Mouse (Mus musculus) CH12.LX (cell line): ENCODE results near the gene Cwc27. TPM values are rescaled to one million over a fixed set of nuclear protein-coding genes. Genes with fewer than 3 reads are reported as not detected.

Experiments
- DNase-seq: peaks from one replicate; pipeline ENCODE4 v3.0.0-alpha.2; 2013; ENCODE audit errors: extremely low read depth
- H3K27ac ChIP-seq: 2 replicates; pipeline ENCODE4 v1.5.1; 2012; ENCODE audit warnings: low read depth, mild to moderate bottlenecking, control low read depth, moderate library complexity; ENCODE audit not compliant: insufficient read depth
- H3K27me3 ChIP-seq: replicated peaks from 2 replicates; pipeline ENCODE3; 2012; ENCODE audit warnings: inconsistent platforms
- H3K36me3 ChIP-seq, 2 experiments: replicated peaks in 1 of 2; 2 replicates each; pipeline versions ENCODE3 to v1.6.1; 2012; ENCODE audit warnings: inconsistent platforms in 1 of 2, low read length in 1 of 2, mild to moderate bottlenecking in 1 of 2, mixed read lengths in 1 of 2, moderate library complexity in 1 of 2; ENCODE audit not compliant: control insufficient read depth in 1 of 2, insufficient read depth in 1 of 2
- H3K4me1 ChIP-seq, 2 experiments: 2 replicates each; pipeline ENCODE4 v1.6.1; 2012; ENCODE audit warnings: inconsistent platforms in 1 of 2, moderate library complexity in 1 of 2; ENCODE audit not compliant: insufficient read depth in 2 of 2, control insufficient read depth in 1 of 2
- H3K4me2 ChIP-seq: 2 replicates; pipeline ENCODE4 v1.6.1; 2012; ENCODE audit warnings: low read depth, mild to moderate bottlenecking, control low read depth; ENCODE audit not compliant: poor library complexity, insufficient read depth, severe bottlenecking
- H3K4me3 ChIP-seq, 3 experiments: fragments of 150-350 bp in 1 of 3; sonication (generic) in 1 of 3; replicated peaks in 1 of 3; 2 replicates each; pipeline versions ENCODE3 to v1.5.1; 2011 to 2012; ENCODE audit warnings: low read depth in 2 of 3, low read length in 2 of 3, mild to moderate bottlenecking in 2 of 3, moderate library complexity in 2 of 3, control low read depth in 1 of 3, improper control_type of control experiment in 1 of 3, inconsistent platforms in 1 of 3, mixed read lengths in 1 of 3; ENCODE audit not compliant: poor library complexity in 1 of 3
- H3K79me2 ChIP-seq: replicated peaks from 2 replicates; pipeline ENCODE4 v1.6.1; 2012; ENCODE audit warnings: mild to moderate bottlenecking, moderate library complexity; ENCODE audit not compliant: control insufficient read depth, poor library complexity, insufficient read depth, severe bottlenecking; ENCODE audit errors: extremely low read depth
- H3K9ac ChIP-seq: 2 replicates; pipeline ENCODE4 v1.6.1; 2012; ENCODE audit warnings: low read depth, mild to moderate bottlenecking, control low read depth, moderate library complexity; ENCODE audit not compliant: insufficient read depth
- H3K9me3 ChIP-seq: replicated peaks from 2 replicates; pipeline ENCODE3; 2012; ENCODE audit warnings: low read length, inconsistent platforms, mixed read lengths
- CHD2 ChIP-seq: IDR thresholded peaks from 2 replicates; pipeline ENCODE4 v1.6.1; 2011; ENCODE audit warnings: low read length, improper control_type of control experiment
- ETS1 ChIP-seq: conservative IDR thresholded peaks from 2 replicates; pipeline ENCODE4 v1.6.1; 2012; ENCODE audit warnings: low read depth, mild to moderate bottlenecking, inconsistent platforms, low read length, improper control_type of control experiment, moderate library complexity
- GABPA ChIP-seq: IDR thresholded peaks from 2 replicates; pipeline ENCODE4 v1.6.1; 2012; ENCODE audit warnings: low read depth, low read length, improper control_type of control experiment, inconsistent platforms; ENCODE audit not compliant: insufficient replicate concordance
- MAFK ChIP-seq: IDR thresholded peaks from 2 replicates; pipeline ENCODE4 v1.6.1; 2011; ENCODE audit warnings: low read length, improper control_type of control experiment; ENCODE audit not compliant: insufficient replicate concordance
- MAZ ChIP-seq: IDR thresholded peaks from 2 replicates; pipeline ENCODE4 v1.6.1; 2012; ENCODE audit warnings: low read depth, mild to moderate bottlenecking, inconsistent platforms, low read length, improper control_type of control experiment, moderate library complexity
- MEF2A ChIP-seq: IDR thresholded peaks from 2 replicates; pipeline ENCODE4 v1.6.1; 2014; ENCODE audit warnings: low read depth, mild to moderate bottlenecking, inconsistent platforms, low read length, improper control_type of control experiment, borderline replicate concordance
- MYC ChIP-seq: IDR thresholded peaks from 2 replicates; pipeline ENCODE4 v1.6.1; 2011; ENCODE audit warnings: low read depth, mild to moderate bottlenecking, improper control_type of control experiment, low read length
- NELFE ChIP-seq: IDR thresholded peaks from 2 replicates; pipeline ENCODE4 v1.6.1; 2011; ENCODE audit warnings: low read depth, low read length, improper control_type of control experiment
- POLR2A ChIP-seq: IDR thresholded peaks from 2 replicates; pipeline ENCODE4 v1.6.1; 2011; ENCODE audit warnings: low read depth, mild to moderate bottlenecking, improper control_type of control experiment, low read length
- POLR2AphosphoS2 ChIP-seq: IDR thresholded peaks from 2 replicates; pipeline ENCODE4 v1.6.1; 2011; ENCODE audit warnings: low read depth, low read length, improper control_type of control experiment
- RAD21 ChIP-seq: IDR thresholded peaks from 2 replicates; pipeline ENCODE4 v1.6.1; 2011; ENCODE audit warnings: low read depth, mild to moderate bottlenecking, low read length, improper control_type of control experiment, moderate library complexity
- RCOR1 ChIP-seq: conservative IDR thresholded peaks from 2 replicates; pipeline ENCODE4 v1.6.1; 2012; ENCODE audit warnings: low read depth, mild to moderate bottlenecking, inconsistent platforms, low read length, improper control_type of control experiment
- SIN3A ChIP-seq: IDR thresholded peaks from 2 replicates; pipeline ENCODE4 v1.6.1; 2012; ENCODE audit warnings: low read length, improper control_type of control experiment, inconsistent platforms
- USF1 ChIP-seq: IDR thresholded peaks from 2 replicates; pipeline ENCODE4 v1.6.1; 2014; ENCODE audit warnings: low read depth, mild to moderate bottlenecking, inconsistent platforms, low read length, improper control_type of control experiment
- ZC3H11A ChIP-seq: IDR thresholded peaks from 2 replicates; pipeline ENCODE4 v1.6.1; 2012; ENCODE audit warnings: low read depth, mild to moderate bottlenecking, inconsistent platforms, low read length, improper control_type of control experiment
- ZKSCAN1 ChIP-seq: IDR thresholded peaks from 2 replicates; pipeline ENCODE4 v1.6.1; 2012; ENCODE audit warnings: low read depth, inconsistent platforms, low read length, improper control_type of control experiment, borderline replicate concordance
- ZMIZ1 ChIP-seq: IDR thresholded peaks from 2 replicates; pipeline ENCODE4 v1.6.1; 2012; ENCODE audit warnings: low read depth, mild to moderate bottlenecking, inconsistent platforms, low read length, improper control_type of control experiment
- dilution Hi-C: fragments of 300-500 bp; cut with MboI; formaldehyde crosslinking; loops from 2 replicates; pipeline ENCODE4 v1.14.3; 2020; ENCODE audit warnings: low sequenced_read_pairs; ENCODE audit not compliant: extremely low pct_unique_long_range_greater_than_20kb, extremely low pct_ligation_motif_present
- in situ Hi-C: fragments of 300-500 bp; cut with MboI; formaldehyde crosslinking; loops from 3 replicates; pipeline ENCODE4 v1.14.3; 2019; ENCODE audit warnings: low sequenced_read_pairs, low pct_ligation_motif_present, low pct_unique_long_range_greater_than_20kb, mixed read lengths
- polyA plus RNA-seq: library from polyadenylated mRNA; unstranded; fragments of >175 nt; gene quantifications from 2 replicates; pipeline ENCODE4 v1.2.1, GENCODE M21; 2012; ENCODE audit warnings: low read depth; ENCODE audit not compliant: insufficient read length
- total RNA-seq, 2 experiments: library from RNA; depleted of rRNA; stranded (reverse); fragments of 300-350 nt in 1 of 2; fragments of >200 nt in 1 of 2; gene quantifications; 2 replicates each; pipeline ENCODE4 v1.2.3; 2012 to 2014

Gene Cwc27
- total and polyA plus RNA-seq, 3 experiments = 24.9 to 38.4 (median 26.0) TPM

DNA sequence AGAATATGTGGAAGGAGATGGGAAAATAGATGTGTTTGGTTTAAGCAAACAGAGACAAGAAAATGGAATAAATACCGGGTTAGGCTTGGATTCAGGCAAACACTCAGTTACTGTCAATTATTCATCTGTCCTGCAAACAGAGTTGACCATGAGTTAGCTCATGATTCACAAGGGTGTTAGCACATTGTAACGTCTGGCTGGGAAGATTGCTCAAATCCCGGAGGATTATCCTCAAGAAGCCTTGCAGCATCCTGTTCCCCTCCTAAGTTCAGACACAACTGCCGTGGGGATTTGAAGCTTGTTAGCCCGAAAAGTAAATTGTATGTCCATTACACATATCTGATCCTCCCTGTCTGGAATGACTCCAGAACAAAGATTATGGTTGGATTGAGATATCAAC, 228.6 kb downstream of the Cwc27 start:
- no peak for DNase-seq
- TF ChIP-seq GABPA = no peak
- TF ChIP-seq RCOR1 = no peak
- TF ChIP-seq POLR2AphosphoS2 = no peak
- no peak for TF ChIP-seq SIN3A
- TF ChIP-seq MEF2A = no peak
- no peak for TF ChIP-seq MAFK
- TF ChIP-seq ZMIZ1 = no peak
- no peak for TF ChIP-seq RAD21
- TF ChIP-seq ZKSCAN1 = no peak
- TF ChIP-seq USF1 = no peak
- TF ChIP-seq MYC = no peak
- no peak for TF ChIP-seq MAZ
- TF ChIP-seq CHD2 = no peak
- TF ChIP-seq ZC3H11A = no peak
- TF ChIP-seq NELFE = no peak
- no peak for TF ChIP-seq ETS1
- TF ChIP-seq POLR2A = no peak
- H3K27me3 ChIP-seq = no peaks in the 10 kb centered on the region
- no peak overlapping the region for H3K4me3 ChIP-seq
- in situ Hi-C loops (no loop called here), dilution Hi-C loops (no loop called here)
- H3K4me2 ChIP-seq = no peak overlapping the region
- H3K79me2 ChIP-seq = no peaks in the 10 kb centered on the region
- H3K9ac ChIP-seq = no peak overlapping the region
- peaks cover 0 to 6% of the 10 kb centered on the region in 2 experiments; a peak in 1 of 4 replicates for H3K4me1 ChIP-seq
- no peak overlapping the region for H3K27ac ChIP-seq
- H3K36me3 ChIP-seq = no peaks in the 10 kb centered on the region
- H3K9me3 ChIP-seq = no peaks in the 10 kb centered on the region

Other genes with a start within 250 kb of the Cwc27 start
- gene Srek1ip1, start 24.7 kb downstream of the Cwc27 start, total RNA-seq (2012; rRNA removed) = 9.3 and 9.7 TPM in 2 replicates
- 29.0 and 31.0 TPM in 2 replicates for gene Srek1ip1, start 24.7 kb downstream of the Cwc27 start, total RNA-seq (2014; rRNA removed)
- 41.4 and 47.8 TPM in 2 replicates for gene Srek1ip1, start 24.7 kb downstream of the Cwc27 start, polyA plus RNA-seq
- gene Shisal2b, start 46.8 kb upstream of the Cwc27 start, total RNA-seq (2012; rRNA removed) = 0.17 and 0.38 TPM in 2 replicates
- gene Shisal2b, start 46.8 kb upstream of the Cwc27 start, total RNA-seq (2014; rRNA removed) = not detected in 2 replicates
- not detected in 2 replicates for gene Shisal2b, start 46.8 kb upstream of the Cwc27 start, polyA plus RNA-seq
- gene Rgs7bp, start 237.8 kb upstream of the Cwc27 start, total RNA-seq (2012; rRNA removed) = not detected in 2 replicates
- gene Rgs7bp, start 237.8 kb upstream of the Cwc27 start, total RNA-seq (2014; rRNA removed) = not detected in 2 replicates
- not detected in 2 replicates for gene Rgs7bp, start 237.8 kb upstream of the Cwc27 start, polyA plus RNA-seq